Comparison of ENCODE assay signal across 8 mouse cellular contexts in genomic region chr12:98575195-98575887, GRCm38 (mm10). TPM values are rescaled to one million over a fixed set of nuclear protein-coding genes. Genes with fewer than 3 reads are reported as not detected.
A peak's percentile ranks its signal among the peaks of the same experiment; 100 is the strongest.
DNase-seq lines count a peak whose midpoint lies in the region; ATAC-seq and TF ChIP-seq lines count a peak whose summit lies in the region.

No protein-coding gene starts in this region.

- peak overlapping the region; percentile 76 for H3K9ac ChIP-seq in kidney, embryonic 16.5 days (replicated peaks; ENCODE audit: low read length)
- H3K9ac ChIP-seq in embryonic facial prominence, embryonic 13.5 days, result peak overlapping the region; percentile 64
- H3K9ac ChIP-seq in intestine, postnatal 0 days (ENCODE audit: low read depth, low read length), result no peak overlapping the region
- H3K9ac ChIP-seq in neural tube, embryonic 12.5 days, result peak overlapping the region; percentile 83

- no peaks in the 10 kb centered on the region for H3K9me3 ChIP-seq in kidney, embryonic 16.5 days (ENCODE audit: low read length)
- H3K9me3 ChIP-seq in embryonic facial prominence, embryonic 13.5 days, result no peaks in the 10 kb centered on the region
- no peaks in the 10 kb centered on the region for H3K9me3 ChIP-seq in intestine, postnatal 0 days (ENCODE audit: control insufficient read depth)
- no peaks in the 10 kb centered on the region for H3K9me3 ChIP-seq in neural tube, embryonic 12.5 days

- H3K4me3 ChIP-seq in kidney, embryonic 16.5 days (ENCODE audit: low read length), result peak overlapping the region; percentile 78
- peak overlapping the region; percentile 69 for H3K4me3 ChIP-seq in embryonic facial prominence, embryonic 13.5 days
- peak overlapping the region; percentile 48 for H3K4me3 ChIP-seq in intestine, postnatal 0 days (ENCODE audit: low read depth, low read length)
- H3K4me3 ChIP-seq in neural tube, embryonic 12.5 days, result peak overlapping the region; percentile 68

- 9% methylated on average over 17 of the region's 17 CpGs for WGBS in kidney, embryonic 16.5 days
- WGBS in embryonic facial prominence, embryonic 13.5 days, result 7% methylated on average over 17 of the region's 17 CpGs
- WGBS in intestine, postnatal 0 days, result 10% methylated on average over 17 of the region's 17 CpGs
- WGBS in neural tube, embryonic 12.5 days, result 7% methylated on average over 17 of the region's 17 CpGs

- no peaks in the 10 kb centered on the region for H3K36me3 ChIP-seq in kidney, embryonic 16.5 days (ENCODE audit: insufficient read depth, low read length)
- no peaks in the 10 kb centered on the region for H3K36me3 ChIP-seq in embryonic facial prominence, embryonic 13.5 days
- no peaks in the 10 kb centered on the region for H3K36me3 ChIP-seq in intestine, postnatal 0 days (ENCODE audit: control insufficient read depth, insufficient read depth)
- no peaks in the 10 kb centered on the region for H3K36me3 ChIP-seq in neural tube, embryonic 12.5 days

- DNase-seq in kidney, postnatal 4 days, result no peak
- DNase-seq in gastrocnemius, postnatal 25 days, result no peak
- no peak for DNase-seq in urinary bladder, postnatal 36 days (ENCODE audit: low spot score in 2 of 2)
- no peak for DNase-seq in testis, postnatal 14 days (ENCODE audit: low spot score)

- peaks cover 62% of the 10 kb centered on the region for H3K27me3 ChIP-seq in kidney, embryonic 16.5 days (ENCODE audit: insufficient read depth, low read length)
- peaks cover 94% of the 10 kb centered on the region for H3K27me3 ChIP-seq in embryonic facial prominence, embryonic 13.5 days
- H3K27me3 ChIP-seq in intestine, postnatal 0 days (replicated peaks; ENCODE audit: control insufficient read depth, insufficient read depth, low read length), result peaks cover 49% of the 10 kb centered on the region
- H3K27me3 ChIP-seq in neural tube, embryonic 12.5 days (replicated peaks), result peaks cover 12% of the 10 kb centered on the region

- TF ChIP-seq CTCF in intestine, postnatal 0 days (IDR thresholded peaks at IDR 0.05; ENCODE audit: low read depth), result no peak

- no peak overlapping the region for H3K27ac ChIP-seq in kidney, embryonic 16.5 days (ENCODE audit: low read length)
- no peak overlapping the region for H3K27ac ChIP-seq in embryonic facial prominence, embryonic 13.5 days
- no peak overlapping the region for H3K27ac ChIP-seq in intestine, postnatal 0 days (ENCODE audit: low read depth, low read length)
- H3K27ac ChIP-seq in neural tube, embryonic 12.5 days, result peak overlapping the region; percentile 67; the same call in 1 of the 2 replicates

- H3K4me1 ChIP-seq in kidney, embryonic 16.5 days (ENCODE audit: insufficient read depth, low read length), result 0 out of 2 replicates have a peak, but pooled peaks cover 3% of the 10 kb centered on the region
- peaks cover 24% of the 10 kb centered on the region for H3K4me1 ChIP-seq in embryonic facial prominence, embryonic 13.5 days
- no peaks in the 10 kb centered on the region for H3K4me1 ChIP-seq in intestine, postnatal 0 days (replicated peaks; ENCODE audit: control insufficient read depth, insufficient read depth, low read length)
- H3K4me1 ChIP-seq in neural tube, embryonic 12.5 days, result peaks cover 35% of the 10 kb centered on the region

- peak overlapping the region; percentile 98 for H3K4me2 ChIP-seq in kidney, embryonic 16.5 days (replicated peaks; ENCODE audit: low read depth, low read length)
- peak overlapping the region; percentile 100 for H3K4me2 ChIP-seq in embryonic facial prominence, embryonic 13.5 days
- H3K4me2 ChIP-seq in intestine, postnatal 0 days (replicated peaks; ENCODE audit: low read depth), result peak overlapping the region; percentile 86
- H3K4me2 ChIP-seq in neural tube, embryonic 12.5 days (replicated peaks), result peak overlapping the region; percentile 80

- ATAC-seq in kidney, embryonic 16.5 days (ENCODE audit: low FRiP score, low TSS enrichment), result peak; percentile 58
- ATAC-seq in embryonic facial prominence, embryonic 13.5 days (ENCODE audit: insufficient number of reproducible peaks, insufficient read depth, low FRiP score, low TSS enrichment, low read depth), result no peak
- ATAC-seq in intestine, postnatal 0 days, result no peak
- peak; percentile 16 for ATAC-seq in neural tube, embryonic 12.5 days (ENCODE audit: low FRiP score, low read depth)

RNA-seq across cellular contexts. Expression of gene Kcnk10, which starts 2.8 kb away (rescaled TPM):
- 1.0 and 1.6 TPM in 2 replicates for polyA plus RNA-seq in kidney, embryonic 16.5 days (2015; fragmentation: Nextera tagmentation; extraction: Ambion mirVana)
- polyA plus RNA-seq in embryonic facial prominence, embryonic 13.5 days (2015; fragmentation: Nextera tagmentation; extraction: Ambion mirVana), result 1.5 and 1.6 TPM in 2 replicates
- 0.74 and 1.3 TPM in 2 replicates for polyA plus RNA-seq in intestine, postnatal 0 days (2015; fragmentation: Nextera tagmentation; extraction: Ambion mirVana)
- 24.8 and 30.7 TPM in 2 replicates for polyA plus RNA-seq in neural tube, embryonic 12.5 days (2016; fragmentation: Nextera tagmentation; extraction: Ambion mirVana)
- total RNA-seq in gastrocnemius, postnatal 25 days (2021), result not detected

RNA-seq across cellular contexts. Expression of gene Spata7, which starts 52.6 kb away (rescaled TPM):
- polyA plus RNA-seq in kidney, embryonic 16.5 days (2015; fragmentation: Nextera tagmentation; extraction: Ambion mirVana), result 14.7 and 20.0 TPM in 2 replicates
- 19.7 and 22.6 TPM in 2 replicates for polyA plus RNA-seq in embryonic facial prominence, embryonic 13.5 days (2015; fragmentation: Nextera tagmentation; extraction: Ambion mirVana)
- polyA plus RNA-seq in intestine, postnatal 0 days (2015; fragmentation: Nextera tagmentation; extraction: Ambion mirVana), result 2.7 and 3.3 TPM in 2 replicates
- polyA plus RNA-seq in neural tube, embryonic 12.5 days (2016; fragmentation: Nextera tagmentation; extraction: Ambion mirVana), result 23.4 and 26.4 TPM in 2 replicates
- 1 to 10 TPM; 3.9 to 4.1 TPM for total RNA-seq in gastrocnemius, postnatal 25 days (2021)

Comparison
In these comparisons a context has a peak if more than half of its experiments do, and no peak if none do; other contexts are left out.
1. ATAC-seq: peak in kidney, embryonic 16.5 days (single experiment) and neural tube, embryonic 12.5 days (single experiment); none in embryonic facial prominence, embryonic 13.5 days (single experiment) and intestine, postnatal 0 days (single experiment).
2. Peak in every context shown above with its lines, with median percentiles within 50 percentile points of each other: H3K4me2 ChIP-seq and H3K4me3 ChIP-seq.